ENCODE assay signal across 10 mouse cellular contexts in the genomic region with DNA sequence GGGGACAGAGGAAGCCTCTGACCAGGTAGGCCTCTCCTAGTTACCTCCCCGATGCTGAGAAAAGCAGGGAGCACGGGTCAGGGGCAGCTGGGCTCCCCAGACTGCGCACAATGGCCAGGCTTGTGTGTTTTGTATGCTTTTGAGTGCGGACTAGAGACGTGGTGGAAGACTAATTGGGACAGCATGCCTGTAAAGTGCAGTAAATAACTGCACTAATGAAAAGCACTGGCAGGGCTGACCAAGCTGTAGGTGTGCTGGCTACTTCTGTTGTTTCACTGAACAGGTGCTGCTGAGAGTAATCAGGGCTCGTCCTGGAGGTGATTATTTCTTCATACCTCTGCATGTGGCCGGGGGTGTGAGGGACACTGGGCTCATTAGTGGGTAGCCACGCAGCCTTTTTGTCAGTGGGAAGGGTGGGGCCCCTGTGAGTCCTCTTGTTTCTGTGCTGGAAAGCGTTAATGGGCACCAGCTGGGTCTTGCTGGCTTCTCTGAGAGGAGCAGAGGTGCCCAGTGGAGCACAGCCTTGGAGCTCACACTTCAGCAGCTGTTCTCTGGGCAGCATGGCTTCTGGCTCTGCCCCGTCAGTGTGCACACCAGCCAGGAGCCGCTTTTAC. TPM values are rescaled to one million over a fixed set of nuclear protein-coding genes. Genes with fewer than 3 reads are reported as not detected.
DNase-seq lines count a peak whose midpoint lies in the region; ATAC-seq and TF ChIP-seq lines count a peak whose summit lies in the region.
"Had no signal": no experiment of that assay in that cellular context is flagged by ENCODE, and none has a peak within 500 bp of the region (broad histone marks: within the 10 kb centered on the region; RNA-seq: fewer than 3 reads in every experiment).

No protein-coding gene starts in this region.

- no peaks in the 10 kb centered on the region for H3K27me3 ChIP-seq in liver, adult 2 months (ENCODE audit: control insufficient read depth, insufficient read depth, low read length)
- H3K27me3 ChIP-seq in liver, embryonic 12.5 days (replicated peaks) = no peaks in the 10 kb centered on the region
- no peaks in the 10 kb centered on the region for H3K27me3 ChIP-seq in forebrain, embryonic 12.5 days
- H3K27me3 ChIP-seq in limb, embryonic 10.5 days (ENCODE audit: low read depth, poor library complexity, severe bottlenecking) = no peaks in the 10 kb centered on the region
- no peaks in the 10 kb centered on the region for H3K27me3 ChIP-seq in neural tube, embryonic 15.5 days (replicated peaks)
- H3K27me3 ChIP-seq: heart, embryonic 12.5 days; liver, embryonic 15.5 days had no signal

- intact Hi-C loops in heart, postnatal 25 days (cut with DNase I) = no loop called here

- TF ChIP-seq POLR2A in liver, adult 2 months (IDR thresholded peaks at IDR 0.05; ENCODE audit: extremely low read depth, insufficient read depth, low read length) = no peak

- 73% methylated on average over 11 of the region's 11 CpGs for WGBS in liver, adult 2 months
- WGBS in liver, embryonic 12.5 days (ENCODE audit: insufficient replicate concordance) = 67% methylated on average over 11 of the region's 11 CpGs
- 23% methylated on average over 11 of the region's 11 CpGs for WGBS in forebrain, embryonic 12.5 days
- 28% methylated on average over 11 of the region's 11 CpGs for WGBS in limb, embryonic 10.5 days
- 28% methylated on average over 11 of the region's 11 CpGs for WGBS in neural tube, embryonic 15.5 days

- H3K9ac ChIP-seq in liver, adult 2 months (ENCODE audit: low read depth, low read length) = no peak overlapping the region
- no peak overlapping the region for H3K9ac ChIP-seq in liver, embryonic 12.5 days
- no peak overlapping the region; the same call in 1 of the 2 replicates for H3K9ac ChIP-seq in forebrain, embryonic 12.5 days
- no peak overlapping the region for H3K9ac ChIP-seq in neural tube, embryonic 15.5 days (replicated peaks)
- H3K9ac ChIP-seq: heart, embryonic 12.5 days; liver, embryonic 15.5 days had no signal

- ATAC-seq in liver, embryonic 12.5 days = no peak
- ATAC-seq in forebrain, embryonic 12.5 days (ENCODE audit: low FRiP score) = peak; percentile 72
- peak; percentile 20; the same call in 1 of the 2 replicates for ATAC-seq in neural tube, embryonic 15.5 days (ENCODE audit: low FRiP score)

- no peak for TF ChIP-seq CTCF in liver, adult 2 months (IDR thresholded peaks at IDR 0.05; ENCODE audit: low read depth, low read length)

- no peak overlapping the region for H3K4me3 ChIP-seq in liver, adult 2 months (ENCODE audit: insufficient read depth, low read depth, low read length)
- H3K4me3 ChIP-seq in liver, embryonic 12.5 days = no peak overlapping the region
- H3K4me3 ChIP-seq in forebrain, embryonic 12.5 days (replicated peaks) = no peak overlapping the region
- peak overlapping the region; percentile 9; the same call in 1 of the 2 replicates for H3K4me3 ChIP-seq in limb, embryonic 10.5 days
- H3K4me3 ChIP-seq in neural tube, embryonic 15.5 days (replicated peaks) = no peak overlapping the region
- H3K4me3 ChIP-seq: heart, embryonic 12.5 days; liver, embryonic 15.5 days had no signal

- no peaks in the 10 kb centered on the region; the same call in 1 of the 2 replicates for H3K79me2 ChIP-seq in liver, adult 2 months (ENCODE audit: control insufficient read depth, insufficient read depth, low read length)

- H3K9me3 ChIP-seq in liver, embryonic 12.5 days (replicated peaks) = no peaks in the 10 kb centered on the region; the same call in 1 of the 2 replicates
- H3K9me3 ChIP-seq in forebrain, embryonic 12.5 days = no peaks in the 10 kb centered on the region
- H3K9me3 ChIP-seq in limb, embryonic 10.5 days (replicated peaks) = 0 out of 2 replicates have a peak, but pooled peaks cover 2% of the 10 kb centered on the region
- H3K9me3 ChIP-seq in neural tube, embryonic 15.5 days (replicated peaks) = no peaks in the 10 kb centered on the region
- H3K9me3 ChIP-seq: heart, embryonic 12.5 days; liver, embryonic 15.5 days had no signal

- H3K4me1 ChIP-seq in liver, adult 2 months (ENCODE audit: control insufficient read depth, insufficient read depth, low read length) = peaks cover 25% of the 10 kb centered on the region
- H3K4me1 ChIP-seq in liver, embryonic 12.5 days = peaks cover 37% of the 10 kb centered on the region
- peaks cover 38% of the 10 kb centered on the region for H3K4me1 ChIP-seq in forebrain, embryonic 12.5 days
- peaks cover 56% of the 10 kb centered on the region for H3K4me1 ChIP-seq in limb, embryonic 10.5 days
- H3K4me1 ChIP-seq in neural tube, embryonic 15.5 days = peaks cover 24% of the 10 kb centered on the region

- H3K4me2 ChIP-seq in liver, embryonic 12.5 days = no peak overlapping the region
- H3K4me2 ChIP-seq in forebrain, embryonic 12.5 days = 0 out of 2 replicates have a peak overlapping the region, but pooled peaks have one; percentile 15
- no peak overlapping the region for H3K4me2 ChIP-seq in neural tube, embryonic 15.5 days
- H3K4me2 ChIP-seq: heart, embryonic 12.5 days; liver, embryonic 15.5 days had no signal

- no peak for DNase-seq in liver, adult 2 months (ENCODE audit: extremely low read depth, low read depth, low spot score)
- peak; percentile 83 for DNase-seq in limb, embryonic 10.5 days (ENCODE audit: low spot score)
- DNase-seq in B cell, adult 2 months = no peak
- DNase-seq in heart, postnatal 25 days (ENCODE audit: low spot score) = no peak
- no peak for DNase-seq in layer of hippocampus, adult 11-12 months (ENCODE audit: low spot score)

- H3K36me3 ChIP-seq in liver, adult 2 months (ENCODE audit: control insufficient read depth, insufficient read depth, low read length) = no peaks in the 10 kb centered on the region
- peaks cover 4% of the 10 kb centered on the region for H3K36me3 ChIP-seq in liver, embryonic 12.5 days
- no peaks in the 10 kb centered on the region for H3K36me3 ChIP-seq in forebrain, embryonic 12.5 days (replicated peaks)
- H3K36me3 ChIP-seq in limb, embryonic 10.5 days = peaks cover 6% of the 10 kb centered on the region; the same call in 1 of the 2 replicates
- no peaks in the 10 kb centered on the region for H3K36me3 ChIP-seq in neural tube, embryonic 15.5 days
- H3K36me3 ChIP-seq: heart, embryonic 12.5 days; liver, embryonic 15.5 days had no signal

- H3K27ac ChIP-seq in liver, adult 2 months (replicated peaks; ENCODE audit: insufficient read depth, low read depth, low read length) = peak overlapping the region; percentile 50
- no peak overlapping the region for H3K27ac ChIP-seq in liver, embryonic 12.5 days
- H3K27ac ChIP-seq in forebrain, embryonic 12.5 days = peak overlapping the region; percentile 78
- peak overlapping the region; percentile 81 for H3K27ac ChIP-seq in limb, embryonic 10.5 days
- peak overlapping the region; percentile 30 for H3K27ac ChIP-seq in neural tube, embryonic 15.5 days (replicated peaks)

RNA-seq across cellular contexts. Expression of a gene that starts 48.3 kb away (rescaled TPM):
- total RNA-seq in liver, adult 2 months (2014; rRNA removed) = 6.7 and 9.0 TPM in 2 replicates
- polyA plus RNA-seq in liver, adult 2 months (2012; rRNA removed) = 16.6 and 18.1 TPM in 2 replicates
- polyA plus RNA-seq in liver, embryonic 12.5 days (2016; fragmentation: Nextera tagmentation; extraction: Ambion mirVana) = 34.7 and 36.0 TPM in 2 replicates
- polyA plus RNA-seq in forebrain, embryonic 12.5 days (2016; fragmentation: Nextera tagmentation; extraction: Ambion mirVana) = 43.0 and 45.8 TPM in 2 replicates
- polyA plus RNA-seq in limb, embryonic 10.5 days (2016; fragmentation: Nextera tagmentation; extraction: Ambion mirVana) = 41.2 and 42.2 TPM in 2 replicates
- polyA plus RNA-seq in neural tube, embryonic 15.5 days (2015; fragmentation: Nextera tagmentation; extraction: Ambion mirVana) = 59.8 and 70.8 TPM in 2 replicates
- total RNA-seq in heart, postnatal 25 days (2021) = 1 to 10 TPM; 8.5 to 9.4 TPM

RNA-seq across cellular contexts. Expression of a gene that starts 49.6 kb away (rescaled TPM):
- 17.2 and 18.1 TPM in 2 replicates for total RNA-seq in liver, adult 2 months (2014; rRNA removed)
- polyA plus RNA-seq in liver, adult 2 months (2012; rRNA removed) = 13.1 and 14.3 TPM in 2 replicates
- polyA plus RNA-seq in liver, embryonic 12.5 days (2016; fragmentation: Nextera tagmentation; extraction: Ambion mirVana) = 28.5 and 30.5 TPM in 2 replicates
- polyA plus RNA-seq in forebrain, embryonic 12.5 days (2016; fragmentation: Nextera tagmentation; extraction: Ambion mirVana) = 40.4 and 41.5 TPM in 2 replicates
- polyA plus RNA-seq in limb, embryonic 10.5 days (2016; fragmentation: Nextera tagmentation; extraction: Ambion mirVana) = 34.0 and 37.9 TPM in 2 replicates
- polyA plus RNA-seq in neural tube, embryonic 15.5 days (2015; fragmentation: Nextera tagmentation; extraction: Ambion mirVana) = 39.7 and 41.8 TPM in 2 replicates
- 10 to 100 TPM; 19.4 to 21.5 TPM for total RNA-seq in heart, postnatal 25 days (2021)
